Mouse (Mus musculus) kidney, embryonic 16.5 days (tissue): ENCODE measurements around the gene Dlg2. TPM values are rescaled to one million over a fixed set of nuclear protein-coding genes. Genes with fewer than 3 reads are reported as not detected.

ENCODE experiments used
- ATAC-seq: fragments of 200-750 bp; cut with Nextera tagmentation; 2 replicates; pipeline ENCODE4 v1.8.0; 2017; ENCODE audit warnings: moderate TSS enrichment; ENCODE audit not compliant: low FRiP score, low TSS enrichment
- H3K27ac ChIP-seq: fragments of 300-500 bp; sonication (generic); 2 replicates; pipeline ENCODE4 v1.5.1; 2014; ENCODE audit warnings: low read length
- H3K27me3 ChIP-seq: fragments of 300-500 bp; sonication (generic); 2 replicates; pipeline ENCODE4 v1.6.1; 2014; ENCODE audit warnings: low read length, control low read depth, mixed read lengths; ENCODE audit not compliant: insufficient read depth
- H3K36me3 ChIP-seq: fragments of 300-500 bp; sonication (generic); 2 replicates; pipeline ENCODE4 v1.6.1; 2014; ENCODE audit warnings: low read length, control low read depth, mixed read lengths; ENCODE audit not compliant: insufficient read depth
- H3K4me1 ChIP-seq: fragments of 300-500 bp; sonication (generic); 2 replicates; pipeline ENCODE4 v1.6.1; 2014; ENCODE audit warnings: low read length, control low read depth, mixed read lengths; ENCODE audit not compliant: insufficient read depth
- H3K4me2 ChIP-seq: fragments of 300-500 bp; sonication (generic); replicated peaks from 2 replicates; pipeline ENCODE4 v1.6.1; 2014; ENCODE audit warnings: low read depth, low read length
- H3K4me3 ChIP-seq: fragments of 300-500 bp; sonication (generic); 2 replicates; pipeline ENCODE4 v1.5.1; 2014; ENCODE audit warnings: mild to moderate bottlenecking, low read length
- H3K9ac ChIP-seq: fragments of 300-500 bp; sonication (generic); replicated peaks from 2 replicates; pipeline ENCODE4 v1.6.1; 2014; ENCODE audit warnings: low read length
- H3K9me3 ChIP-seq: fragments of 300-500 bp; sonication (generic); 2 replicates; pipeline ENCODE4 v1.6.1; 2016; ENCODE audit warnings: low read length, control low read depth
- WGBS: fragments of 180-500 bp; shearing (Covaris S2); extraction: QIAGEN DNeasy Blood & Tissue Kit; methylation state at CpG from one replicate; pipeline ENCODE4 v1.1.7; 2014; 5-methylcytosine and 5-hydroxymethylcytosine counted together
- polyA plus RNA-seq: library from polyadenylated mRNA; unstranded; fragments of >200 nt; fragmentation: Nextera tagmentation; extraction: Ambion mirVana; gene quantifications from 2 replicates; pipeline ENCODE4 v1.2.1, GENCODE M21; 2015

The Dlg2 gene
- polyA plus RNA-seq, 1 experiment from 2014 or later: 1.0 TPM

DNA sequence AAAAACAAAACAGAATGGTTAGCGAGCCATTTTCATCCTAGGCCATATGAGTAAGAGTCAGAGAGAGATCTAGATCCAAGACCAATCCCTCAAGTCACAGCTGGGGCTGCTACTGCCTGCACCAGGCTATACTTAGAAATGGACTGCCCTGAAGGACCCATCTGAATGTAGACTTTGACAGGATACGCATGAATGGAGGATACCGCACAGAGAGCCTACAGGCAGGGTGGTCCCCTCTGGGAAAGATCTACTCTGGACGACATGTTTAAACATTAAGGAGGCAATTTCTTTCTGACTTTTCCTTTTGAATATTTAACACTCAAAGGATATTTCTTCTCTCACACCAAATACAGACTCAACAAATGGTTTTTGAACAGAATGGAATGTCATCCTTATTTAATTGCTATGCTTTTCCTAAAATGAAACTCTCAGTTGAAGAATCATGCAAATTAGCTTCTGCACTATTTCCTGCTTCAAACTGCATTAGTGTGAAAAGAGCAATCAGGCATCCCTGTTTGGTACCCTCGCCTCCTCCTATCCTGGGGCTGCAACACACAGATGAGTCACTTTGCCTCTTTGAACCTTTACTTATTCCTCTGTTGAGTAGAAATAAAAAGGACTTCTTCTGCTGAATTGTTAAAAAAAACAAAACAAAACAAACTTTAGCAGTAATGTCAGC, 1856.9 kb downstream of the Dlg2 start:
- H3K27ac ChIP-seq: no peak overlapping the region
- H3K9ac ChIP-seq: no peak overlapping the region
- H3K4me3 ChIP-seq: no peak overlapping the region
- H3K4me1 ChIP-seq: no peaks in the 10 kb centered on the region
- H3K9me3 ChIP-seq: no peaks in the 10 kb centered on the region
- no peaks in the 10 kb centered on the region for H3K27me3 ChIP-seq
- ATAC-seq: no peak
- no peak overlapping the region for H3K4me2 ChIP-seq
- H3K36me3 ChIP-seq: no peaks in the 10 kb centered on the region
- WGBS: 77% methylated on average over 5 of the region's 5 CpGs

DNA sequence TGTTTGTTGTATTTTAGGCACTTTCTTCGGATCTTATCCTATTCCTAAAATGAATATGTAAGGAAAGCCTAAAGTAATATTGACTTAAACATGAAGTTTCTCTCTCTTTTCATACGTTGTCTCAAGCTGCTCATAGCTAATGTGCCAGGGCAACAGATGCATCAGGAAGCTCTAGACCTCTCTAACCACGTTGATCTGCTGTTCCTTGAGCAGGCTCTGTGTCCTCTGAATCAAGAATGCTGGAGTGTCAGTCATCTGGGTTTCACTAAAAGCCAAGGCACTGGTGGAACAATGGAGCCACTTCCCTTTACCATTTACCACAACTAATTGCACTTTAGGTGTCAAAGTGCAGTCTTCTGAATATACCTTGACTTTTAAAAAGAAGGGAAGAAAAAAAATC, 1880.1 kb downstream of the Dlg2 start:
- H3K4me2 ChIP-seq: no peak overlapping the region
- ATAC-seq: no peak
- WGBS: 85% methylated on average over 3 of the region's 3 CpGs

DNA sequence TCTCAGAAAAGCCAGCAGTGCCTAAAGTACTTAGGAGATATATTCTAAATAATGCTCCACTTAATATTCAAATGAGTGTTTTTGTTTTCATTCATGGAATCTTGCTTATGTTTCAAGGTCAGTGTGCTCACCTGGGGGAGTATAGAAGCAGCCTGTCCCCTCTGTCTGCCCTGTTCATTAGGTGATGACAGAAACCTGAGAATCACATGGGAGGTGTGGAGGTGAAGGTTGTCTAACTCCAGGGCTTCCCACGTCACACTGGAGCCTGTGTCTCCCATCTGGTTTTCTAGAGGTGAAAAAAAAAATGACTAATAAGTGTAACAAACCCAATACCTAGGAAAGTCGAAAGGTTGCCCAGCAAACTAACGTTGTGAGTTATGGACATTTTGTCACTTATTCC, 1886.9 kb downstream of the Dlg2 start:
- Histone ChIP-seq H3K4me3 (no peak overlapping the region), H3K36me3 (no peaks in the 10 kb centered on the region), H3K27ac (no peak overlapping the region), H3K9me3 (no peaks in the 10 kb centered on the region), H3K4me1 (no peaks in the 10 kb centered on the region), H3K27me3 (no peaks in the 10 kb centered on the region), H3K9ac (no peak overlapping the region), H3K4me2 (no peak overlapping the region)
- no peak for ATAC-seq
- 46% methylated on average over 3 of the region's 3 CpGs for WGBS

More for the DNA sequence above, 1880.1 kb downstream of the Dlg2 start:
- Histone ChIP-seq H3K9ac (no peak overlapping the region), H3K27me3 (no peaks in the 10 kb centered on the region), H3K9me3 (no peaks in the 10 kb centered on the region), H3K4me3 (no peak overlapping the region), H3K36me3 (no peaks in the 10 kb centered on the region), H3K27ac (no peak overlapping the region), H3K4me1 (no peaks in the 10 kb centered on the region)

DNA sequence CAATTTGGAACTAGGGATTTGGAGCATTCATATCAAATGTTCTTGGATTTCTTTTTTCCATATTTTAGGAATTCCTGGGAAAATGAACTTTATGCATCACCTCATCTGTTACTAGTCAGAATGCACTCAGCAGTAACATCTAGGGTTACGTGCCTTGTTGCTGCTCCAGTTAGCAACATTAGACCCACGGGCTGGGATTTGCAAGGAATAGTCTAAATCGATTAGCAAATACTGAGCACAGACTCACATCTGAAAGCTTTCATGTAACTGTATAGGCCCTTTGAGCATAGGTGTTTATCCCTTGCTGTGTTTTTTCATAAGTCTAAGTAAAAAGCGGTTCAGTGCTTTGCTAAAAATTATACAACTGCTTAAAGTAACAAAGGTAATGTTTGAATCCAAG, 1887.3 kb downstream of the Dlg2 start:
- no peak overlapping the region for H3K4me2 ChIP-seq
- no peak for ATAC-seq
- H3K27ac ChIP-seq: no peak overlapping the region
- H3K27me3 ChIP-seq: no peaks in the 10 kb centered on the region
- WGBS: 67% methylated on average over 4 of the region's 4 CpGs
- H3K36me3 ChIP-seq: no peaks in the 10 kb centered on the region
- H3K4me1 ChIP-seq: no peaks in the 10 kb centered on the region
- no peak overlapping the region for H3K9ac ChIP-seq
- H3K9me3 ChIP-seq: no peaks in the 10 kb centered on the region
- H3K4me3 ChIP-seq: no peak overlapping the region

DNA sequence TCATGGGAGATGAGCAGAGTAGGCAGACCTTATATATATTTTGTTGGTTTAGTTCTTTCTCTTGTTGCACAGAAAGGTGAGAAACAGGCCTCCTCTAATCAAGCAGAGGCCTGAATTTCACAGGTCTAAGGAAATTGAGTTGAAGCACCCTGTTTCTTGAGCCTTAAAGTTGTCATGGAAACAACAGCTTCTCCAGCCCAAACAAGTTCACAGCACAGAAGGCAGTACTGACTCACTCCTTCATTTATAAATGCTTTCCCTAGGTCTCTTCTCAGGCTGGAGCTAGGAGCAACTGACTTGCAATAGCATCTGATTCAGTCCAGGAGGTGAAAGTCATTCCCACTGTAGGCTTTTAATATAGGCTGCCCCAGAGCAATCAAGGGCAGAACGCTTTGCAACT, 1890.6 kb downstream of the Dlg2 start:
- H3K27ac ChIP-seq: no peak overlapping the region
- H3K4me3 ChIP-seq: no peak overlapping the region
- no peaks in the 10 kb centered on the region for H3K36me3 ChIP-seq
- no peaks in the 10 kb centered on the region for H3K27me3 ChIP-seq
- H3K9me3 ChIP-seq: no peaks in the 10 kb centered on the region
- no peak overlapping the region for H3K9ac ChIP-seq
- H3K4me1 ChIP-seq: no peaks in the 10 kb centered on the region
- WGBS: 97% methylated on average over 1 of the region's 1 CpGs
- no peak overlapping the region for H3K4me2 ChIP-seq
- ATAC-seq: no peak

DNA sequence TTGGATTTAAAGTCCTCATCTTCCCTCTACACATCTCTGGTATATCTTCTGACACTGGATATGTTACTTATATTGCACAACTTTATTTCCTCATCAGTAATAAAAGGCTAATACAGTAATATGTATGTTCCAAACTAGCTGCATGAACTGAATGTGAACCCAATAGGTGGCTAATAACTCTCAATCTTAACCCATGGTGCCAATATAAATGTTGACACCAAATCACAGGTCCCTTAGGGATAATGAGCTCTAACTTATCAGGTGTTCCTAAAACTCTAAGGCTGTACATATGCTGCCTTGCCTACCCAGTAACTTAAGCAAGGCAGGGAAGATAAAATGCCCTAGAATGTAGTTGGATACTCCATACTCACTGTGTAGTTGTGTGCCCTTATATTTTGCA, 1894.0 kb downstream of the Dlg2 start:
- no peak for ATAC-seq
- Histone ChIP-seq H3K27ac (no peak overlapping the region), H3K27me3 (no peaks in the 10 kb centered on the region), H3K9me3 (no peaks in the 10 kb centered on the region), H3K9ac (no peak overlapping the region), H3K36me3 (no peaks in the 10 kb centered on the region), H3K4me1 (no peaks in the 10 kb centered on the region), H3K4me3 (no peak overlapping the region), H3K4me2 (no peak overlapping the region)

DNA sequence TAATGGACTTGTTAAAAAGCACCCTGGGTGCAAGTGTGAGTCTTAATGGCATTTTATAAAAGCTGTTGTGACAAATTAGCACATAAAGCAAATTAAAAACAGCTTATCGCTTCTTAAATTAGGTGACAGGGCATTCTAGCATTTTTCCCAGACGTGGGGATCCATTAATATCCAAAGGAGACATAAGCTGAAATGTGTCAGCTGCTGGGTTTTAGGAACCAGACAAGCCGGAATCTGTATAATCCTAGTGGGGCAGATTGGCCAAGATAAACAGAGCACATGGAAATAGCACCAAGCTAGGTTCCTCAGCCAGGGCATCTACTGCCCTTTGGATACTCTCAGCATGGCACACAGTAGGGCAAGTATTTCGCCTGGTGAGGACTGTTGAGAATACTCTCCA, 1895.2 kb downstream of the Dlg2 start:
- WGBS: 62% methylated on average over 4 of the region's 4 CpGs
- Histone ChIP-seq H3K9me3 (no peaks in the 10 kb centered on the region), H3K27me3 (no peaks in the 10 kb centered on the region)

DNA sequence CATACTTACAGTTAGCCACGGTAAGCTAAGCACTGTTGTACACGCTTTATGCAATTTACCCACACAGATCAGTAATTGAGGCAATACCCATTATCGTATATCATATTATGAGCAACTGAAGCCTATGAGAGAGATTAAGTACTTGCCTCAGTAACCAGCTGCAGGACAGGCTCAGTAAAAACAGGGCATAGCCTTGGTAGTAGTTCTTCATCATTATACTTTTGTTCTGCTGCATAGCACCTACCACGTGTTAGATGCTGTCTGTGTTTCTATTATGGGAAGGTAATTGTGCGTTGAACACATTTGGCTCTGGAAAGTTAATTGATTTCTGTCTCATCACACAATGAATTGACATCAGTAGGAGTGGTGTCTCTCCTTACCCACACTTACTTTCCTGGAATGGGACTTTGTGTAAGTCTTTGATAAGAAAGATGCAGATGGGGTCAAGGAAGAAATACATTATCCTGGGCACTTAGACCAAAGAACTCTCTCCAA, 1897.4 kb downstream of the Dlg2 start:
- no peak for ATAC-seq

More for the DNA sequence above, 1895.2 kb downstream of the Dlg2 start:
- H3K4me3 ChIP-seq: no peak overlapping the region
- H3K9ac ChIP-seq: no peak overlapping the region
- H3K27ac ChIP-seq: no peak overlapping the region
- ATAC-seq: no peak
- H3K36me3 ChIP-seq: no peaks in the 10 kb centered on the region
- no peak overlapping the region for H3K4me2 ChIP-seq
- H3K4me1 ChIP-seq: no peaks in the 10 kb centered on the region

DNA sequence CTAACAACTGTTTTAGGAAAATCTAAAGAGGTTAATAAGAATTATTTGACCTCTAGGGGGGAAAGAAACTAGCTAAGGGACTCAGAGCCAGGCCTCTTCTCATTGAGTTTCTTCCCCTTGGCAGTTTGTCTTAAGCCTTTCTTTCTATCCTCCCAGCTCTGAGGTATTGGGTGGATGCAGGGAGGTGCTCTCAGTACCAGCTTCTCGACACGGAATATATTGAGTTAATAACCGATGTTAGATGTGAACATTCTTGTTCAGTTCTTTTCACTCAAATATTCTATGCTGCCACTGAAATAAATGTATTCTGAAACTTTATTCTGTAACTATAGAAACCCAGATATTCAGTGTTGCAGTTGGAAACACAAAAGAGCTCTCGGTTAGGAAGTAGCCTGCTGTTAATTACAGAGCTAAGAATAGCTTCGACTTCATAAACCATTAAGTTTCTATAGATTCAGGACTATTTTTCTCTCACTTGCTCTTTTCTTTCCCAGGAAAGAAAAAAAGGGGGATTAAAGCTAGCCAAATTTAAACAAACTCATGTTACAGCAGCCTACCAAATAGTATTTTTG, 1907.5 kb downstream of the Dlg2 start:
- no peak overlapping the region for H3K9ac ChIP-seq
- 75% methylated on average over 5 of the region's 5 CpGs for WGBS
- H3K4me2 ChIP-seq: no peak overlapping the region
- H3K4me3 ChIP-seq: no peak overlapping the region
- ATAC-seq: no peak
- no peaks in the 10 kb centered on the region for H3K4me1 ChIP-seq
- H3K27me3 ChIP-seq: no peaks in the 10 kb centered on the region
- no peaks in the 10 kb centered on the region for H3K9me3 ChIP-seq
- no peaks in the 10 kb centered on the region for H3K36me3 ChIP-seq
- no peak overlapping the region for H3K27ac ChIP-seq

More for the DNA sequence above, 1897.4 kb downstream of the Dlg2 start:
- WGBS: 84% methylated on average over 5 of the region's 5 CpGs
- Histone ChIP-seq H3K4me1 (no peaks in the 10 kb centered on the region), H3K9me3 (no peaks in the 10 kb centered on the region), H3K27me3 (no peaks in the 10 kb centered on the region), H3K4me3 (no peak overlapping the region), H3K36me3 (no peaks in the 10 kb centered on the region), H3K27ac (no peak overlapping the region), H3K9ac (no peak overlapping the region), H3K4me2 (no peak overlapping the region)

DNA sequence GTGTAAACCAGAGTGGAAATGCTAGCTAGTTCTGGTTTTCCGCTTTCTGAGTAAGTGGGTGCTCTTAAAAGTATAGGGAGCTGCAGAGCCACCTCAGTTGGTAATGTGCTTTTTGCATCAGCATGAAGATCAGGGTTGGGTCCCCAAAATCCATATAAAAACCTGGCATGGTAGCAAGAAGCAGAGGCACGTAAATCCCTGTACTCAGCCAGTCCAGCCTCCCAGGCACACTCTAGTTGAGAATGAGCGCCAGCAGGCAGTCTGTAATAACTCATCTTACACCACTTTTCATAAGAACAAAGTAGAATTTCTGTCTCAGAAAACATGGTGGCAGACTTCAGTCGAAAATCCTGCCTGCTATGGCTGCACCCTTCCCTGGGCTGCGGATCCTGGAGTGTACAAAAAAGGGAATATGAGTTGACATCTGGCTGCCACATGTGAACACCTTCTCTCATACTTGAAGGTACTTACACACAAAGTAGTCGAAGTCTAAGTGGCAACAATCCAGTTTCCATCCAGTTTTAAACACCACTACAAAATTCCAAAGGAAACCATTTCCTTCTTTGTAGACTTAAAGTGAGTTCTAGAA, 1915.7 kb downstream of the Dlg2 start:
- no peaks in the 10 kb centered on the region for H3K9me3 ChIP-seq
- no peak overlapping the region for H3K9ac ChIP-seq
- no peak overlapping the region for H3K27ac ChIP-seq
- H3K4me3 ChIP-seq: no peak overlapping the region
- no peaks in the 10 kb centered on the region for H3K27me3 ChIP-seq
- ATAC-seq: no peak
- H3K4me1 ChIP-seq: peaks cover 3% of the 10 kb centered on the region; the same call in 1 of the 2 replicates
- H3K4me2 ChIP-seq: no peak overlapping the region
- WGBS: 78% methylated on average over 6 of the region's 6 CpGs
- H3K36me3 ChIP-seq: no peaks in the 10 kb centered on the region
